Mouse (Mus musculus) stomach, postnatal 0 days (tissue): ENCODE measurements at regions not wholly inside any gene's neighbourhood (a gene's known extent, or its start where the extent isn't known, plus 50 kb on each side); places are given as distances from the start of the nearest gene placed in this dataset.
"Not testable (repeated sequence)": the region's sequence is repeated elsewhere in the genome, so short reads cannot be mapped to it uniquely, and the experiment has no call there.

Experiments used
- ATAC-seq: fragments of 200-750 bp; cut with Nextera tagmentation; 2 replicates; pipeline ENCODE4 v1.8.0; 2017; ENCODE audit not compliant: low FRiP score, low TSS enrichment
- DNase-seq: peaks from one replicate; pipeline ENCODE4 v3.0.0-alpha.2; 2016; ENCODE audit warnings: low spot score
- H3K27ac ChIP-seq: fragments of 300-500 bp; sonication (generic); replicated peaks from 2 replicates; pipeline ENCODE4 v1.5.1; 2014; ENCODE audit warnings: mild to moderate bottlenecking, control low read depth
- H3K27me3 ChIP-seq: fragments of 300-500 bp; sonication (generic); 2 replicates; pipeline ENCODE4 v1.6.1; 2014; ENCODE audit warnings: low read length; ENCODE audit not compliant: control insufficient read depth, insufficient read depth
- H3K36me3 ChIP-seq: fragments of 300-500 bp; sonication (generic); 2 replicates; pipeline ENCODE4 v1.6.1; 2014; ENCODE audit warnings: low read length, mixed read lengths; ENCODE audit not compliant: control insufficient read depth, insufficient read depth
- H3K4me1 ChIP-seq: fragments of 300-500 bp; sonication (generic); replicated peaks from 2 replicates; pipeline ENCODE4 v1.6.1; 2014; ENCODE audit warnings: antibody characterized with exemption; ENCODE audit not compliant: control insufficient read depth, insufficient read depth
- H3K4me2 ChIP-seq: fragments of 300-500 bp; sonication (generic); replicated peaks from 2 replicates; pipeline ENCODE4 v1.6.1; 2014; ENCODE audit warnings: low read depth, mild to moderate bottlenecking, control low read depth, moderate library complexity
- H3K4me3 ChIP-seq: fragments of 300-500 bp; sonication (generic); 2 replicates; pipeline ENCODE4 v1.5.1; 2014; ENCODE audit warnings: low read depth, low read length, control low read depth
- H3K9ac ChIP-seq: fragments of 300-500 bp; sonication (generic); 2 replicates; pipeline ENCODE4 v1.6.1; 2014; ENCODE audit warnings: mild to moderate bottlenecking, low read length, control low read depth, mixed read lengths
- H3K9me3 ChIP-seq: fragments of 300-500 bp; sonication (generic); 2 replicates; pipeline ENCODE4 v1.6.1; 2016; ENCODE audit warnings: low read length; ENCODE audit not compliant: control insufficient read depth
- CTCF ChIP-seq: IDR thresholded peaks from 2 replicates; pipeline ENCODE4 v1.5.1; 2016; ENCODE audit warnings: antibody characterized with exemption, low read depth, mild to moderate bottlenecking, moderate library complexity
- EP300 ChIP-seq: optimal IDR thresholded peaks from 2 replicates; pipeline ENCODE3; 2016; ENCODE audit warnings: antibody characterized with exemption
- WGBS: fragments of 180-500 bp; shearing (Covaris S2); extraction: QIAGEN DNeasy Blood & Tissue Kit; methylation state at CpG from one replicate; pipeline ENCODE4 v1.1.7; 2014; 5-methylcytosine and 5-hydroxymethylcytosine counted together

DNA sequence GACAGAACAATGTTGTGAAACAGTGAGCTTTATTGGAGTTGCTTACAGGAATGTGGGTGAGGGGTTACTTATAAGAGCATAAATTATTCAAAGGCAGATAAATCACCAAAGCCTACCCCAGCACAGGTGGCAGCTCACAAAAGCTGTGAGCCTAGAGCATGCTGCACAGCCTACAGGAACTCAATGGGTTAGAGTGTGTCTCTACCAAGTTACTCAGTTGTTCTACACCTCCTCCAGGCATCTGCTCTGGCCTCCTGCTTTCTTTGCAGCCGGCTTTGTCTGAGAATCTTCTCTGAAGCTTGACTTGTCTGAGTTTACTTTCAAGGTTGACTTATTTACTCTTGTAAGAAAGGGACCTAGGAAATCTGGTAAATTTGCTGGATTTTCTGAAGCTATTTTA is 336.5 kb downstream of the Fscb start:
- Histone ChIP-seq H3K27ac (no peak overlapping the region), H3K9me3 (no peaks in the 10 kb centered on the region), H3K4me3 (no peak overlapping the region), H3K4me1 (no peaks in the 10 kb centered on the region), H3K9ac (no peak overlapping the region), H3K27me3 (no peaks in the 10 kb centered on the region), H3K4me2 (no peak overlapping the region), H3K36me3 (no peaks in the 10 kb centered on the region)
- TF ChIP-seq CTCF (no peak), EP300 (no peak)
- 71% methylated on average over 1 of the region's 1 CpGs for WGBS
- no peak for DNase-seq
- ATAC-seq = no peak

DNA sequence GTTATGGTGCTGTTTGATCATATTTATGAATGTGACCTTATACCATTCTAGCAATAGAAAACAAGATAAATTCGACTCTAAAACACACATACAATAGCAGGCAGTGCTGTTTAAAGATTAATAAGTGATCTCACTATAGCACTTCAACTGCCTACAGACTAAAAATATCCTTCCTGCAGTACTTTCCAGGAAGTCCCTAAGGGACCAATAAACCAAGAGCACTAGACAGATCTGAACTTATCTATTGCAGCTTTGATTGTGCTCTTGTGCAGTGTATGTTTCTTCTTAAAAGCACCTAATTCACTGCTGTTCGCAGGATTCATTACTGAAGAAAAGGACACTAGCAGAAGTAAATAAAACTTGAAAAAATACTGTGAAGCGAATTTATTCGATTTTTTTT is 358.1 kb downstream of the Fscb start:
- WGBS = 65% methylated on average over 4 of the region's 4 CpGs
- ATAC-seq = no peak
- Histone ChIP-seq H3K27me3 (no peaks in the 10 kb centered on the region), H3K4me3 (no peak overlapping the region), H3K4me2 (no peak overlapping the region), H3K27ac (no peak overlapping the region), H3K36me3 (no peaks in the 10 kb centered on the region), H3K9me3 (no peaks in the 10 kb centered on the region), H3K4me1 (no peaks in the 10 kb centered on the region), H3K9ac (no peak overlapping the region)
- DNase-seq = no peak
- TF ChIP-seq CTCF = no peak
- TF ChIP-seq EP300 = no peak

DNA sequence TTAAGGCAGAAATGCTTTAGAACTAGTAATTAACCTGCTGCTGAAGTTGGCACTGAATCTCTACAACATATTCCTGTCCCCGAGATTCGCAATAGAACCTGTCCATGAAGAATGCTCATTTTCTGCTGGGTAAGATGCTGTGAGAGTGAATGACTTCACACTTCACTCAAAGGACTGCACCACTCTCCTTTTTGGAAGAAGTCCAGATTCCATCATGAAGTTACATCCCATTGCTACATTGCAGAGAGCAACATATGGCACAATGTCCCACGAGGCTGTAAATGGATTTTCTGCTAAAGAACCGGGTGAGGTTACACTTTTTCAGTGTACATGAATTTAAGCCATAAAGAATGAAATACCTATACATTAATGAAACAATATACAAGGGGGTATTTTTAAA is 360.0 kb downstream of the Fscb start:
- H3K4me3 ChIP-seq = no peak overlapping the region
- H3K36me3 ChIP-seq = no peaks in the 10 kb centered on the region
- H3K27ac ChIP-seq = no peak overlapping the region
- ATAC-seq (no peak), DNase-seq (no peak)
- H3K4me2 ChIP-seq = no peak overlapping the region
- TF ChIP-seq CTCF (no peak), EP300 (no peak)
- WGBS = 68% methylated on average over 4 of the region's 4 CpGs
- H3K4me1 ChIP-seq = no peaks in the 10 kb centered on the region
- no peaks in the 10 kb centered on the region for H3K27me3 ChIP-seq
- no peaks in the 10 kb centered on the region for H3K9me3 ChIP-seq
- H3K9ac ChIP-seq = no peak overlapping the region

DNA sequence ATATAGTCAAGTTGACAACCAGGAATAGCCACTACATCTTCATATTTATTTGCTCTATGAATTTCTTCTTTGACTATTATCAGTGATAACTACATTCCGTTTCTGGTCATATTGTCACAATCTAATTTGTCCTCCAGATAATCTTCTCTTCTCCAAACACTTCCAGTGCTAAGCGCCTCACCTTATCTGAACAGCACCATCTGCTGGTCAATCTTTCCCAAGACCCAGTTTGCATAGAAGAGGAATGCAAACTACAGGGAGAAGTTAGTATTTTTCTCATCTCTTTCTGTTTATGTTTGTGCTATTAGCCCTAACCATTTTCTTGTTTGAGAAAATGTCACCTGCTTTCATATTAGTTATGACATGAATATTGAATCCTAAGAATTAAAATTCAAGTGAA is 370.3 kb downstream of the Fscb start:
- DNase-seq (no peak), ATAC-seq (no peak)
- Histone ChIP-seq H3K9me3 (no peaks in the 10 kb centered on the region), H3K36me3 (no peaks in the 10 kb centered on the region), H3K4me1 (no peaks in the 10 kb centered on the region), H3K27me3 (no peaks in the 10 kb centered on the region), H3K4me3 (no peak overlapping the region), H3K27ac (no peak overlapping the region), H3K4me2 (no peak overlapping the region), H3K9ac (no peak overlapping the region)
- TF ChIP-seq EP300 = no peak
- TF ChIP-seq CTCF = peak; percentile 74
- WGBS = 23% methylated on average over 2 of the region's 2 CpGs

DNA sequence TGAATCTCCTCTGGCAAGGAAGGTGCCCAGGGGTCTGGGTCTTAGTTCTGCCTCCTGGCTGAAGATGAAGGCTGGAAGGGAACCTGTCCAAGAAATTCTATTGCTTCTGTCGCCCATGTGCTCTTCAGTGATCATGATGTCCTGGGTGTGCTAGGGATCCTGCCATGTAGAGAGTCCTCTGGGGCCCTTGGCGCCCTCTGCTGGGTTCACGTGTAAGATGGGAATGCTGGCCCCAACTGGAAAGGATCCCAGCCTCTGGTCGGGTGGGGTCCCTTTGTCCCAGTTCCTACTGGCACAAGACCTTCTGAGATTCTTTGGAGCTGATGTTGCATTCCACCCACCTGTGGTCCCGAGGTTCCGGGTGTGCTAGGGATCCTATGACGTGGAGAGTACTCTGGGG is 397.7 kb downstream of the Fscb start:
- Histone ChIP-seq H3K27ac (no peak overlapping the region), H3K9me3 (no peaks in the 10 kb centered on the region), H3K9ac (no peak overlapping the region), H3K4me1 (no peaks in the 10 kb centered on the region), H3K4me3 (no peak overlapping the region), H3K36me3 (no peaks in the 10 kb centered on the region), H3K27me3 (no peaks in the 10 kb centered on the region), H3K4me2 (no peak overlapping the region)
- TF ChIP-seq CTCF (no peak), EP300 (no peak)
- ATAC-seq (no peak), DNase-seq (no peak)
- 72% methylated on average over 7 of the region's 7 CpGs for WGBS

DNA sequence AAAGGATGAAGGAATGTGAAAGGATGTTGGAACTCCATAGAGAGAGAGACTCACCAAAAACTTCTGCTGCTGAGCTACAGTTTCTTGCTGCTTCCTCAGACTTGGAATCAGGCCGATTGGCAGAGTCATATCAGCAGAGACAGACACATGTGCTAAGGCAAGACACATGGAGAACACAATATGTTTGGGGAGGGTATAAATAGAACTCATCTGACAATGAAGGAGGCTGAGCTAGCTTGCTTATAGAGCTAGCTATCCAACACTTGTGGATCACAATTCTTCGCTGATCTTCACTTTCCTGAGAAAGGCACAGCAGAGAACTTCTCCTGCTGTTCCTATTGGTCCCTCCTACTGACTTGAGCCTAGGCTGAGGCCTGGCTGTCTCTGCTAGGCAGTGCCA is 429.0 kb downstream of the Fscb start:
- no peaks in the 10 kb centered on the region for H3K4me1 ChIP-seq
- no peak overlapping the region for H3K9ac ChIP-seq
- no peak for TF ChIP-seq CTCF
- TF ChIP-seq EP300 = no peak
- no peak overlapping the region for H3K4me3 ChIP-seq
- no peaks in the 10 kb centered on the region for H3K27me3 ChIP-seq
- no peak for DNase-seq
- no peaks in the 10 kb centered on the region for H3K9me3 ChIP-seq
- H3K27ac ChIP-seq = no peak overlapping the region
- no peaks in the 10 kb centered on the region for H3K36me3 ChIP-seq
- 69% methylated on average over 2 of the region's 2 CpGs for WGBS
- no peak overlapping the region for H3K4me2 ChIP-seq
- no peak for ATAC-seq

DNA sequence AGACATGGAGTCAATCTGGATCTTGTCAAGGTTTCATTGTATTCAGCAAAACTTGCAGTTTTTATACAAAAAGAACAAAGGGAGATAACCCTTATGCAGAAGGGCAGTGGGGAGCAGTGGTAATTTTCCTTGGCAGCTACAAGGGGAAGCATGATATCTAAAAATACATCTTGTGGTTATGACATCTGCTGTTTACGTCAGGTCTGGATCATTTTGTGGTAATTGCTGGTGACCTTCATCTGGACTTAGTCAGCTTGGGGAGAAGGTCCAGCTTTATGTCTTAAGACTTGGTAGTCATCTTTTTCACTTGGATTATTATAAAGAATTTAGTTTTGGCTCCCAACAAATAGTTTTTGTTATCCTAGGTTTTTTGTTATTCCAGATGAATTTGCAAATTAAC is 465.9 kb downstream of the Fscb start:
- not testable (repeated sequence) for H3K9ac ChIP-seq, H3K9me3 ChIP-seq, H3K27ac ChIP-seq, H3K4me3 ChIP-seq, ATAC-seq, H3K4me1 ChIP-seq, H3K4me2 ChIP-seq, DNase-seq, H3K27me3 ChIP-seq, H3K36me3 ChIP-seq
- WGBS = 65% methylated on average over 1 of the region's 1 CpGs
